Mouse (Mus musculus): ENCODE results near the gene Olfr1451.
"Not testable (repeated sequence)": the region's sequence is repeated elsewhere in the genome, so short reads cannot be mapped to it uniquely, and the experiment has no call there.

DNA sequence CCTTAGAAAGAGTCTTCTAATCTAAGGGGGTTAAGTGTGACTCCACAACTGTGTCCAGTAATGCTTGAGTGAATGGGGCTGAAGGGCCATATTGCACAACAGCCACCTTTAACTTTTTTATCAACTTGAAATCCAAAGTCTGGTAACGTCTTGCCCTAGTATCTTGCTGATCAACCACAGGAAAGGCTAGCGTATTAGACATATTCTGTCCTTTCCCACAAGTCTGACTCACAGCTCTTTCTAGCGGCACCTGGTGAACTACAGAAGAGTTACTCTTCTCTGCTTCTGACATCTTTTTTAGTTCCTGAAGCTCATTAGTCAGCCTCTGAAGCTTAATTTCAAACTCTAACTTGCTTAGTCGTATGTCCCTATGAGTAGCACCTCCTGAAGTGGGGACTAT is 2.5 kb upstream of the Olfr1451 start:
- not testable (repeated sequence) for TF ChIP-seq POLR2A, CTCF (IDR thresholded peaks at IDR 0.05; ENCODE audit: extremely low read depth, insufficient read depth, low read length)
